Mouse (Mus musculus) heart, postnatal 0 days (tissue): ENCODE data around the gene Tfdp2. TPM values are rescaled to one million over a fixed set of nuclear protein-coding genes. Genes with fewer than 3 reads are reported as not detected.

Experiments
- ATAC-seq: fragments of 200-750 bp; cut with Nextera tagmentation; 2 replicates; pipeline ENCODE4 v1.8.0; 2017; ENCODE audit warnings: low read depth, moderate number of reproducible peaks, moderate library complexity; ENCODE audit not compliant: insufficient read depth
- DNase-seq: peaks from one replicate; pipeline ENCODE4 v3.0.0-alpha.2; 2016; ENCODE audit warnings: low spot score
- H3K27ac ChIP-seq: fragments of 300-500 bp; sonication (generic); 2 replicates; pipeline ENCODE4 v1.5.1; 2014; ENCODE audit warnings: low read depth, mild to moderate bottlenecking
- H3K27me3 ChIP-seq: fragments of 300-500 bp; sonication (generic); 2 replicates; pipeline ENCODE4 v1.6.1; 2014; ENCODE audit warnings: low read length, mixed read lengths; ENCODE audit not compliant: control insufficient read depth, insufficient read depth
- H3K36me3 ChIP-seq: fragments of 300-500 bp; sonication (generic); replicated peaks from 2 replicates; pipeline ENCODE4 v1.6.1; 2014; ENCODE audit warnings: low read length, mixed read lengths; ENCODE audit not compliant: control insufficient read depth, insufficient read depth
- H3K4me1 ChIP-seq: fragments of 300-500 bp; sonication (generic); 2 replicates; pipeline ENCODE4 v1.6.1; 2014; ENCODE audit warnings: antibody characterized with exemption; ENCODE audit not compliant: control insufficient read depth, insufficient read depth
- H3K4me2 ChIP-seq: fragments of 300-500 bp; sonication (generic); 2 replicates; pipeline ENCODE4 v1.6.1; 2014; ENCODE audit warnings: low read depth, mild to moderate bottlenecking, low read length, moderate library complexity
- H3K4me3 ChIP-seq: fragments of 300-500 bp; sonication (generic); 2 replicates; pipeline ENCODE4 v1.5.1; 2014; ENCODE audit warnings: low read depth, low read length
- H3K9ac ChIP-seq: fragments of 300-500 bp; sonication (generic); replicated peaks from 2 replicates; pipeline ENCODE4 v1.6.1; 2014; ENCODE audit warnings: low read depth, low read length, mixed read lengths
- H3K9me3 ChIP-seq: fragments of 300-500 bp; sonication (generic); replicated peaks from 2 replicates; pipeline ENCODE4 v1.6.1; 2016; ENCODE audit warnings: low read length; ENCODE audit not compliant: control insufficient read depth
- CTCF ChIP-seq: IDR thresholded peaks from 2 replicates; pipeline ENCODE4 v1.5.1; 2016; ENCODE audit warnings: antibody characterized with exemption, control low read depth, low read depth
- EP300 ChIP-seq: IDR thresholded peaks from 2 replicates; pipeline ENCODE4 v1.6.1; 2016; ENCODE audit warnings: antibody characterized with exemption, low read depth
- WGBS: fragments of 180-500 bp; shearing (Covaris S2); extraction: QIAGEN DNeasy Blood & Tissue Kit; methylation state at CpG from one replicate; pipeline ENCODE4 v1.1.7; 2014; 5-methylcytosine and 5-hydroxymethylcytosine counted together
- polyA plus RNA-seq: library from polyadenylated mRNA; unstranded; fragments of >200 nt; fragmentation: Nextera tagmentation; extraction: Ambion mirVana; gene quantifications from 2 replicates; pipeline ENCODE4 v1.2.1, GENCODE M21; 2015
- total RNA-seq: library from RNA; depleted of rRNA; stranded (reverse); fragments of >200 nt; gene quantifications from 2 replicates; pipeline ENCODE4 v1.2.3, GENCODE M21; 2014; ENCODE audit warnings: low replicate concordance

Gene Tfdp2
- total and polyA plus RNA-seq, 2 experiments from 2014 or later: 32.5 to 33.4 TPM

GRCm38 (mm10) chr9:96230271-96230670 lies 34.2 kb downstream of the Tfdp2 start:
- Histone ChIP-seq H3K4me3 (no peak overlapping the region), H3K27ac (no peak overlapping the region), H3K4me1 (no peaks in the 10 kb centered on the region), H3K36me3 (no peaks in the 10 kb centered on the region), H3K27me3 (no peaks in the 10 kb centered on the region), H3K9me3 (no peaks in the 10 kb centered on the region), H3K4me2 (no peak overlapping the region), H3K9ac (no peak overlapping the region)
- ATAC-seq: no peak
- no peak for DNase-seq
- WGBS: 81% methylated on average over 2 of the region's 2 CpGs
- no peak for TF ChIP-seq CTCF
- TF ChIP-seq EP300: no peak

DNA sequence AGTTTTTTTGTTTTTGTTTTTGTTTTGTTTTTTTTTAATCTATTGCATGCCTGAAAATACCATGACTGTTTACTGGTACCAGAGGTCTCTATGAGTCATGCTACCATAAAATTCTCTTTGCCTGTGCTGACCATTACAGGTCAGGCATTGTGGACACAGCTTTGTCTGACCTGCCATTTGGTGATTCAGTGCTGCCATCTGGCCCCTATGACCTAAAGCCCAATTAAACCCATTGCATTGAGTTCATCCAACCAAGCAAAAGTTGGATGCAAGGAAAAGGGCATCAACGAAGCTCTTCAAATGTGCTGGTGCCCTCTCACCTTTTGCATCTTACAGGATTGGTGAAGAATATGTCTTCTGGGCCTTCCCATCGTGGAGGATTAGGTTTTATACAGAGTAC lies 39.4 kb downstream of the Tfdp2 start:
- Histone ChIP-seq H3K9me3 (no peaks in the 10 kb centered on the region), H3K27ac (no peak overlapping the region), H3K9ac (no peak overlapping the region), H3K36me3 (no peaks in the 10 kb centered on the region), H3K4me2 (no peak overlapping the region), H3K27me3 (no peaks in the 10 kb centered on the region), H3K4me3 (no peak overlapping the region), H3K4me1 (no peaks in the 10 kb centered on the region)
- WGBS: 88% methylated on average over 2 of the region's 2 CpGs
- TF ChIP-seq CTCF (no peak), EP300 (no peak)
- DNase-seq: no peak
- no peak for ATAC-seq

DNA sequence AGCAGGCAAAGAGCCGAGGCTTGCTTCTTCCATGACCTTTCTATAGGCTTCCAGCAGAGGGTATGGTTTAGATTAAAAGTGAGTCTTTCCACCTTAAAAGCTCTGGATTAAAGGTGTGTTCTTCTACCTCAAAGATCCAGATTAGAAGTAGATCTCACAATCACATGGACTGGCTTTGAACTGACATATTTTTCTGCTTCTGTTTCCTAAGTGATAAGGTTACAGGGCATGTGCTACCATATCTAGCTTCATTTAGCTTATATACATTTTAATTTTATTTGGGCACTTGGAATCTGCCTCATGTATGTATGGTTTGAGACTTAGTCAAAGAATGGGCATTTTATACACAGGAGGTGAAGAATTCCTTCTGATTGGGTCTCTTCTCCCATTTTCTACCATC lies 41.3 kb downstream of the Tfdp2 start:
- H3K9me3 ChIP-seq: no peaks in the 10 kb centered on the region
- H3K27ac ChIP-seq: no peak overlapping the region
- no peaks in the 10 kb centered on the region; the same call in 1 of the 2 replicates for H3K36me3 ChIP-seq
- DNase-seq (no peak), ATAC-seq (no peak)
- H3K4me2 ChIP-seq: no peak overlapping the region
- WGBS: 82% methylated on average over 1 of the region's 1 CpGs
- H3K27me3 ChIP-seq: no peaks in the 10 kb centered on the region
- 0 out of 2 replicates have a peak, but pooled peaks cover 9% of the 10 kb centered on the region for H3K4me1 ChIP-seq
- no peak overlapping the region for H3K9ac ChIP-seq
- TF ChIP-seq EP300 (no peak), CTCF (no peak)
- no peak overlapping the region for H3K4me3 ChIP-seq

DNA sequence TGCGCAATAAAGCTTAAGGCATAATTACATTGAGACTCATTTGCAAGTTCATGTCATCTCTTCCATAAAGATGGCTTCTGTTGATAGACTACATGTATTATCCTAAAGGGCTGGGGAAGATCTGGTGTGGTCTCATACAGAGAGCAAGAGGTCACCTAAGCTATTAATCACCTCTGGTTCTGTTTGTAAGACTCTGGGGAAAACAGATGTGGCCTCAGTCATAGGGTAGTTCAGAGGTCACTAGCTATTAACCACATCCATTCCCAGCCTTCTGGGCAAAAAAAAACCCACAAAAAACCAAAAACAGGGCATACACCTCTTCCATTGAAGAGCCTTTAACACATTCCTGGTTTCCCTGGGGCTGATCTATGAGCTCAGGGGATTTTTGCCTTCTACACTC lies 42.2 kb downstream of the Tfdp2 start:
- TF ChIP-seq CTCF: no peak
- TF ChIP-seq EP300: no peak
- WGBS: 97% methylated on average over 1 of the region's 1 CpGs
- ATAC-seq: no peak
- H3K4me3 ChIP-seq: no peak overlapping the region
- H3K9ac ChIP-seq: no peak overlapping the region
- H3K27me3 ChIP-seq: no peaks in the 10 kb centered on the region
- no peak for DNase-seq
- H3K4me2 ChIP-seq: no peak overlapping the region
- peaks cover 5% of the 10 kb centered on the region; the same call in 1 of the 2 replicates for H3K36me3 ChIP-seq
- no peak overlapping the region for H3K27ac ChIP-seq
- H3K9me3 ChIP-seq: no peaks in the 10 kb centered on the region
- 0 out of 2 replicates have a peak, but pooled peaks cover 9% of the 10 kb centered on the region for H3K4me1 ChIP-seq

DNA sequence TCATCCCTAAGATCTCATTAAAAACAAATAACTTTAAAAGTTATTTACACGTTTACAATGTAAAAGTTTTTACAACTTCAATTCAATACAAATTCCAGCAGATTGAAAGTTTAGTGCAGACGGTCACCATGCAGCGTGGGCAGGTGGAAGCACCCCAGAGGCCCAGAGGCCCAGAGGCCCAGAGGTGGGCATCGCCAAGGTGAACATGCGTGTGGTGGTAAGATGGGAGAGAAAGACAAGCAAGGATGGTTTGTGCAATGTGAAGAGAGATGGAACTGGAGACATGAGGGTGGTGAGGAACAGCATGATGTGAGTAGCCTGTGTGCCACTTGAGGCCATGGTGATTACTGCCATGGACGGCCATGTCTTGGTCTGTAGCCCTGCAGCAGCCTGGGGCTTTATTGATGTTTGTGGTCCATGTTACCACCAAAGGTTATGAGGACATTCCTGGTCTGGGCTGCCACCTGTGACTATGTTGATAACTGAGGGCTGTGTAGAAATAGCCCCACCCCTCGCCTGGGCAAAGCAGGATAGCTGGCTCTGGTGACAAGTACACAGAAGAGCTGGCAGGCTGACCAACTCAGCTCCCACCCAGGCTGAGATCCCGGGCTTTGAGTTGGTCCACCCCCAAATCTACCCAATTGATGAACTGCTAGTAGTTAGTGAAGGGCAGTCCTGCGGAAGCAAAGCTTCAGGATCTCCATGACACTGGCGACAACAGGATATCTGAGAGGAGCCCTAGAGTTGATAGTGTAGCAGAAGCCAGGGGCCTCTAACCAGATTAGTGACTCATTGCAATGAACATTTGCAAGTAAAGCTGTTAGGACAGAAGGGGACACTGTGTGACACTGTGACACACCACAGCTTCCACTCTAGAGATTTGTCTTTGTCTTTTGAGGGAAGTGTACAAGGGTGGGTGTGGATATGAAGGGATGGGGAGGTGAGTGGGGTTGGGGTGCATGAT lies 45.3 kb downstream of the Tfdp2 start:
- Histone ChIP-seq H3K27ac (peak overlapping the region; percentile 30; the same call in 1 of the 2 replicates), H3K36me3 (peaks cover 5% of the 10 kb centered on the region; the same call in 1 of the 2 replicates), H3K27me3 (no peaks in the 10 kb centered on the region), H3K4me2 (no peak overlapping the region), H3K9me3 (no peaks in the 10 kb centered on the region), H3K4me1 (0 out of 2 replicates have a peak, but pooled peaks cover 9% of the 10 kb centered on the region), H3K9ac (no peak overlapping the region), H3K4me3 (no peak overlapping the region)
- ATAC-seq (peak; percentile 64), DNase-seq (peak; percentile 10)
- WGBS: 72% methylated on average over 10 of the region's 10 CpGs
- no peak for TF ChIP-seq EP300
